Mouse (Mus musculus): ENCODE data around the gene Bahd1.

DNA sequence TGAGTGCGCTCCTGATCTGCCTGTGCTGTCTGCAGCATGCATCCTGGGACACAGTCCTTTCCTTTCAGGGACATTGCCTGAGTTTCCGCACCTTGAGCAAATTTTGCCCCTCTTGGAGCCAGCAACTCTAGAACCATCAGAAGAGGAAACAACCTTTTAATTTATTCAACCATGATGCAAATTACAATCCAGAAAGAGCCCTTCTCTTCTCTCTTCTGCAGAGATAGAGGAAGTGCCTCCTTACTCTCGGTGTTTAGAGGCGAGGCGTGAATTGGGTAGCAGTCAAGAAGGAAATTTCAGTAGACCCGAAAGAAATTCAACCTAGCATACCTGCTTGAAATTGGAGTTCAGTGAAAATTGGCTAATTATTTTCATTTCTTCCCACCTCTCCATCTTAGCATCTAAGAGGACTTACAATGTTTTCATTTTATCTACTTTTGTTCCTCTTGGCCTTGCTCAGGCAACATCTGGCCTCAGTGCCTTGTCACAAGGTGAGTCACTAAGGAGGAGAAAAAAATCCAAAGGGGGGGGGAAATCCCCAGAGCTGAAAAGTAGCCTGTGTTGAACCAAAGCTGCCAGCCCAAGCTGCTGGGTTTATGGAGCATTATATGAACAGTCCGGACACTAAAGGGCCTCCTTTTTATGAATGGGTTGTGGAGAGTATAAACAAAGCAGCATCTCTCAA lies 5.4 kb downstream of the Bahd1 start:
- TF ChIP-seq MAFK (IDR thresholded peaks at IDR 0.05; ENCODE audit: insufficient read depth, low read depth, low read length), result no peak
- TF ChIP-seq ZNF384 (IDR thresholded peaks at IDR 0.05; ENCODE audit: low read depth, low read length), result no peak

Data from ES-E14 (cell line).